Comparison of ENCODE assay signal across 19 mouse cellular contexts in genomic region chr17:28415271-28415670, GRCm38 (mm10). TPM values are rescaled to one million over a fixed set of nuclear protein-coding genes. Genes with fewer than 3 reads are reported as not detected.
DNase-seq lines count a peak whose midpoint lies in the region; ATAC-seq lines count a peak whose summit lies in the region.
"Had no signal": no experiment of that assay in that cellular context is flagged by ENCODE, and none has a peak within 500 bp of the region (broad histone marks: within the 10 kb centered on the region; RNA-seq: fewer than 3 reads in every experiment).

No protein-coding gene starts in this region.

- H3K36me3 ChIP-seq in kidney, embryonic 15.5 days, result peaks cover 26% of the 10 kb centered on the region
- peaks cover 4% of the 10 kb centered on the region; the same call in 1 of the 2 replicates for H3K36me3 ChIP-seq in kidney, embryonic 16.5 days (ENCODE audit: insufficient read depth, low read length)

- H3K4me3 ChIP-seq in kidney, embryonic 15.5 days (replicated peaks), result no peak overlapping the region
- H3K4me3 ChIP-seq in kidney, embryonic 16.5 days (ENCODE audit: low read length), result no peak overlapping the region
- H3K4me3 ChIP-seq: heart, adult 2 months; limb, embryonic 12.5 days; megakaryocyte, embryonic 14.5 days; stomach, embryonic 15.5 days had no signal

- DNase-seq in adrenal gland, adult (ENCODE audit: inconsistent age in 2 of 2, low spot score in 1 of 2), result peak; percentile 78 to 90
- DNase-seq in adrenal gland, postnatal 4 days (ENCODE audit: low spot score in 2 of 2), result no peak
- DNase-seq in 3T3-L1 (ENCODE audit: low read depth, low spot score), result peak; percentile 97
- peak; percentile 91 for DNase-seq in fat pad, adult 2 months (ENCODE audit: extremely low read depth, low read depth, low spot score)
- no peak for DNase-seq in testis, postnatal 14 days (ENCODE audit: low spot score)
- no peak for DNase-seq in frontal cortex, postnatal 14 days (ENCODE audit: low spot score in 2 of 2)
- DNase-seq: cerebellum, adult 8-10 months; embryo, embryonic 11 days; heart, adult 2 months; heart, postnatal 14 days; lung, embryonic 14.5 days; thymus, postnatal 36 days had no signal

- no peak overlapping the region for H3K9ac ChIP-seq in kidney, embryonic 15.5 days
- no peak overlapping the region for H3K9ac ChIP-seq in kidney, embryonic 16.5 days (replicated peaks; ENCODE audit: low read length)
- H3K9ac ChIP-seq: limb, embryonic 12.5 days; lung, embryonic 14.5 days; stomach, embryonic 15.5 days had no signal

- H3K9me3 ChIP-seq in kidney, embryonic 15.5 days (replicated peaks), result no peaks in the 10 kb centered on the region
- no peaks in the 10 kb centered on the region for H3K9me3 ChIP-seq in kidney, embryonic 16.5 days (ENCODE audit: low read length)
- H3K9me3 ChIP-seq: limb, embryonic 12.5 days; megakaryocyte, embryonic 14.5 days; stomach, embryonic 15.5 days had no signal

- H3K27ac ChIP-seq in kidney, embryonic 15.5 days, result 0 out of 2 replicates have a peak overlapping the region, but pooled peaks have one; percentile 33
- no peak overlapping the region for H3K27ac ChIP-seq in kidney, embryonic 16.5 days (ENCODE audit: low read length)
- H3K27ac ChIP-seq: heart, adult 2 months; limb, embryonic 12.5 days; stomach, embryonic 15.5 days had no signal

- peaks cover 6% of the 10 kb centered on the region for H3K4me1 ChIP-seq in kidney, embryonic 15.5 days
- peaks cover 2% of the 10 kb centered on the region for H3K4me1 ChIP-seq in kidney, embryonic 16.5 days (ENCODE audit: insufficient read depth, low read length)

- WGBS in kidney, embryonic 15.5 days, result 66% methylated on average over 5 of the region's 5 CpGs
- WGBS in kidney, embryonic 16.5 days, result 53% methylated on average over 5 of the region's 5 CpGs

- no peak for ATAC-seq in kidney, embryonic 15.5 days (replicated peaks; ENCODE audit: low FRiP score)
- ATAC-seq in kidney, embryonic 16.5 days (ENCODE audit: low FRiP score, low TSS enrichment), result no peak

- no peaks in the 10 kb centered on the region for H3K27me3 ChIP-seq in kidney, embryonic 15.5 days
- no peaks in the 10 kb centered on the region for H3K27me3 ChIP-seq in kidney, embryonic 16.5 days (ENCODE audit: insufficient read depth, low read length)
- H3K27me3 ChIP-seq: limb, embryonic 12.5 days; megakaryocyte, embryonic 14.5 days; stomach, embryonic 15.5 days had no signal

- H3K4me2 ChIP-seq in kidney, embryonic 15.5 days, result no peak overlapping the region
- no peak overlapping the region for H3K4me2 ChIP-seq in kidney, embryonic 16.5 days (replicated peaks; ENCODE audit: low read depth, low read length)
- H3K4me2 ChIP-seq: limb, embryonic 12.5 days; lung, embryonic 14.5 days; stomach, embryonic 15.5 days had no signal

RNA-seq across cellular contexts. Expression of gene Tulp1, which starts 50.2 kb away (rescaled TPM):
- 1 to 10 TPM in 1 of 2 experiments, under 1 TPM in 1; 0.62 to 1.5 TPM for total RNA-seq in adrenal gland, postnatal 4 days (2021)
- polyA plus RNA-seq in kidney, embryonic 15.5 days (2015; fragmentation: Nextera tagmentation; extraction: Ambion mirVana), result 5.6 and 6.4 TPM in 2 replicates
- polyA plus RNA-seq in kidney, embryonic 16.5 days (2015; fragmentation: Nextera tagmentation; extraction: Ambion mirVana), result 6.4 and 8.7 TPM in 2 replicates
- total RNA-seq: heart, adult 2 months; layer of hippocampus, postnatal 25 days; monocyte, adult 5-6 weeks had no signal
- polyA plus RNA-seq: heart, adult 2 months had no signal

Comparison
In these comparisons a context has a peak if more than half of its experiments do, and no peak if none do; other contexts are left out.
1. DNase-seq: peak in adrenal gland, adult (2 of 2), 3T3-L1 (single experiment) and fat pad, adult 2 months (single experiment); none in adrenal gland, postnatal 4 days (0 of 2), testis, postnatal 14 days (single experiment) and frontal cortex, postnatal 14 days (0 of 2).